Mouse (Mus musculus) adrenal gland, postnatal 25 days (tissue): ENCODE measurements around the gene Slc9a8. TPM values are rescaled to one million over a fixed set of nuclear protein-coding genes. Genes with fewer than 3 reads are reported as not detected.

Experiments
- DNase-seq: peaks from one replicate; pipeline ENCODE4 v3.0.0; 2021; ENCODE audit warnings: mixed read lengths
- total RNA-seq: library from RNA; stranded (reverse); gene quantifications from 2 replicates; pipeline ENCODE4 v1.2.3, GENCODE M21; 2021

The Slc9a8 gene
- total RNA-seq, 1 experiment from 2014 or later = 51.9 TPM

GRCm38 (mm10) chr2:167483081-167483826, 61.7 kb downstream of the Slc9a8 start:
- DNase-seq = no peak

GRCm38 (mm10) chr2:167483827-167484410, 62.4 kb downstream of the Slc9a8 start:
- no peak for DNase-seq

GRCm38 (mm10) chr2:167484932-167485331, 63.4 kb downstream of the Slc9a8 start:
- DNase-seq = no peak

GRCm38 (mm10) chr2:167485501-167486377, 64.2 kb downstream of the Slc9a8 start:
- peak; percentile 79 for DNase-seq

- DNase-seq = no peak
Measured at GRCm38 (mm10) chr2:167486573-167486972, 65.1 kb downstream of the Slc9a8 start.

- no peak for DNase-seq
Measured at GRCm38 (mm10) chr2:167487551-167487950, 66.0 kb downstream of the Slc9a8 start.

- DNase-seq = peak; percentile 30
Measured at GRCm38 (mm10) chr2:167487994-167488393, 66.5 kb downstream of the Slc9a8 start.

- peak; percentile 36 for DNase-seq
Measured at GRCm38 (mm10) chr2:167490813-167491525, 69.5 kb downstream of the Slc9a8 start.

GRCm38 (mm10) chr2:167491757-167492708, 70.5 kb downstream of the Slc9a8 start, which contains the start of gene Rnf114:
TSS of gene Rnf114 (plus strand) at chr2:167492645.
- peak; percentile 61 for DNase-seq

- DNase-seq = peak; percentile 92
Measured at GRCm38 (mm10) chr2:167492713-167493636, 71.5 kb downstream of the Slc9a8 start, which contains the start of gene Spata2. TSS of gene Spata2 (minus strand) at chr2:167492887.

GRCm38 (mm10) chr2:167496437-167496836, 74.9 kb downstream of the Slc9a8 start:
- no peak for DNase-seq

- peak; percentile 32 for DNase-seq
Measured at GRCm38 (mm10) chr2:167497272-167497671, 75.8 kb downstream of the Slc9a8 start.

- DNase-seq = no peak
Measured at GRCm38 (mm10) chr2:167502554-167503252, 81.2 kb downstream of the Slc9a8 start.

- DNase-seq = peak; percentile 92
Measured at GRCm38 (mm10) chr2:167503253-167503895, 81.9 kb downstream of the Slc9a8 start.

- DNase-seq = peak; percentile 67
Measured at GRCm38 (mm10) chr2:167503896-167504349, 82.4 kb downstream of the Slc9a8 start.

GRCm38 (mm10) chr2:167505127-167505526, 83.6 kb downstream of the Slc9a8 start:
- DNase-seq = no peak

- no peak for DNase-seq
Measured at GRCm38 (mm10) chr2:167506546-167507260, 85.2 kb downstream of the Slc9a8 start.
